Mouse (Mus musculus) midbrain, postnatal 0 days (tissue): ENCODE data around the gene Rho. TPM values are rescaled to one million over a fixed set of nuclear protein-coding genes. Genes with fewer than 3 reads are reported as not detected.

Experiments
- ATAC-seq: fragments of 200-750 bp; cut with Nextera tagmentation; 2 replicates; pipeline ENCODE4 v1.8.0; 2017; ENCODE audit warnings: moderate number of reproducible peaks, mild to moderate bottlenecking, moderate TSS enrichment, moderate library complexity; ENCODE audit not compliant: low FRiP score
- DNase-seq: peaks from one replicate; pipeline ENCODE4 v3.0.0-alpha.2; 2015; ENCODE audit warnings: low spot score
- H3K27ac ChIP-seq: fragments of 300-500 bp; sonication (generic); 2 replicates; pipeline ENCODE4 v1.5.1; 2014; ENCODE audit warnings: low read depth, mild to moderate bottlenecking, low read length, mixed read lengths
- H3K27me3 ChIP-seq: fragments of 300-500 bp; sonication (generic); 2 replicates; pipeline ENCODE4 v1.6.1; 2014; ENCODE audit warnings: low read length, control low read depth, mixed read lengths; ENCODE audit not compliant: insufficient read depth
- H3K36me3 ChIP-seq: fragments of 300-500 bp; sonication (generic); 2 replicates; pipeline ENCODE4 v1.6.1; 2014; ENCODE audit warnings: low read length, control low read depth, mixed read lengths; ENCODE audit not compliant: insufficient read depth
- H3K4me1 ChIP-seq: fragments of 300-500 bp; sonication (generic); 2 replicates; pipeline ENCODE4 v1.6.1; 2014; ENCODE audit warnings: mild to moderate bottlenecking, control low read depth, antibody characterized with exemption, low read length, mixed read lengths; ENCODE audit not compliant: insufficient read depth
- H3K4me2 ChIP-seq: fragments of 300-500 bp; sonication (generic); 2 replicates; pipeline ENCODE4 v1.6.1; 2014; ENCODE audit warnings: low read depth, mild to moderate bottlenecking, low read length, mixed read lengths; ENCODE audit not compliant: poor library complexity, severe bottlenecking
- H3K4me3 ChIP-seq: fragments of 300-500 bp; sonication (generic); 2 replicates; pipeline ENCODE4 v1.5.1; 2014; ENCODE audit warnings: low read depth, mild to moderate bottlenecking, low read length, moderate library complexity
- H3K9ac ChIP-seq: fragments of 300-500 bp; sonication (generic); replicated peaks from 2 replicates; pipeline ENCODE4 v1.6.1; 2014; ENCODE audit warnings: mild to moderate bottlenecking, low read length, moderate library complexity, mixed read lengths; ENCODE audit not compliant: poor library complexity, severe bottlenecking
- H3K9me3 ChIP-seq: fragments of 300-500 bp; sonication (generic); 2 replicates; pipeline ENCODE4 v1.6.1; 2016; ENCODE audit warnings: low read length, control low read depth
- CTCF ChIP-seq: IDR thresholded peaks from 2 replicates; pipeline ENCODE4 v1.5.1; 2016; ENCODE audit warnings: antibody characterized with exemption, mild to moderate bottlenecking
- WGBS: fragments of 180-500 bp; shearing (Covaris S2); extraction: QIAGEN DNeasy Blood & Tissue Kit; methylation state at CpG from one replicate; pipeline ENCODE4 v1.1.7; 2014; 5-methylcytosine and 5-hydroxymethylcytosine counted together
- polyA plus RNA-seq: library from polyadenylated mRNA; unstranded; fragments of >200 nt; fragmentation: Nextera tagmentation; extraction: Ambion mirVana; gene quantifications from 2 replicates; pipeline ENCODE4 v1.2.1, GENCODE M21; 2015
- total RNA-seq: library from RNA; depleted of rRNA; stranded (reverse); fragments of >200 nt; gene quantifications from 2 replicates; pipeline ENCODE4 v1.2.3, GENCODE M21; 2014

The Rho gene
- total and polyA plus RNA-seq, 2 experiments from 2014 or later: 0.11 to 0.12 TPM

DNA sequence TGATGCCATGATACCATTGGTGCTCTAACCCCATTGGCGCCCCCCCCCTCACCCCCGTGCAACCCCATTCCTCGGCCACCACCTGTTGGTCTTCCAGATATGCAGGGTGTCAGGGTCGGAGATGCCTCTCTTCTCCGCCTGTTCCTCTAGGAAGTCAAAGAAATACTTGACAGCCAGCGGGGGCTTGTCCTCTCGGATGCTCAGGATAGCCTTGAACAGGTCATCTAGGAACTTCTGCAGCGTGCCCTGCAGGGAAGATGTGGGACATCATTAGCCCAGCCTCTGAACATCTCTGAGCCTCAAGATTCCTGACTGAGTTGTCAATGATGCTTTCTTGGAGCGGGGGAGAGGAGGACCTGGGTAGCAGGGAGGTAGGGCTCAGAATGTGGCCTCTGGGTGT, 26.9 kb downstream of the Rho start:
- Histone ChIP-seq H3K27me3 (no peaks in the 10 kb centered on the region), H3K27ac (no peak overlapping the region), H3K9ac (no peak overlapping the region), H3K36me3 (no peaks in the 10 kb centered on the region), H3K9me3 (no peaks in the 10 kb centered on the region), H3K4me1 (no peaks in the 10 kb centered on the region; the same call in 1 of the 2 replicates), H3K4me2 (no peak overlapping the region), H3K4me3 (no peak overlapping the region)
- ATAC-seq (no peak), DNase-seq (no peak)
- WGBS: 91% methylated on average over 9 of the region's 9 CpGs
- TF ChIP-seq CTCF: no peak

DNA sequence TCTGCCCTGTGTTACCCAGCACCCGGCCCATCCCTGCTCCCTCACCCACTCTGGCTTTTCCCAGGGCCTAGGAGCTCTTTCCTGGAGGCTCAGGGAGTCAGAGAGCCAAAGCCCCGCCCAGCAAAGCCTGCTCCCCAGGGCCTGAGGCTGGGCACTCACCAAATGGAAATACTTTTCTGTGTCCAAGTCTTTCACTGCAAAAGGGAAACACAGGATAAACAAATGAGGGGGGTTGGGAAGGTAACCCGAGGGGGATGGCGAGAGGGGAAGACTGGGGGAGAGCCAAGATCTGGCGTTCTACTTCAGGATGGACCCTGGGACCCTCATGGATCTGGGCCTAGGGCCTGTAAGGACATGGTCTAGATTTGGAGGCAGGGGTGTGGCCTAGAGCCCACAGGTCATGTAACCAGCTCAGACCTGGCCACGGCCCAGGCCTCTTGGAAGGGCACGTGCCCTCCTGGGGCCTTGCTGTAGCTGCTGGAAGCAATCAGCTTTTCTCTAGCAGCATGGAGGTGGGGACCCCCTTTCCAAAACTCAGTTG, 27.7 kb downstream of the Rho start:
- Histone ChIP-seq H3K4me1 (no peaks in the 10 kb centered on the region; the same call in 1 of the 2 replicates), H3K27me3 (no peaks in the 10 kb centered on the region), H3K4me3 (no peak overlapping the region), H3K27ac (no peak overlapping the region), H3K36me3 (no peaks in the 10 kb centered on the region), H3K4me2 (no peak overlapping the region), H3K9ac (no peak overlapping the region), H3K9me3 (no peaks in the 10 kb centered on the region)
- WGBS: 77% methylated on average over 7 of the region's 7 CpGs
- DNase-seq (no peak), ATAC-seq (no peak)
- no peak for TF ChIP-seq CTCF

DNA sequence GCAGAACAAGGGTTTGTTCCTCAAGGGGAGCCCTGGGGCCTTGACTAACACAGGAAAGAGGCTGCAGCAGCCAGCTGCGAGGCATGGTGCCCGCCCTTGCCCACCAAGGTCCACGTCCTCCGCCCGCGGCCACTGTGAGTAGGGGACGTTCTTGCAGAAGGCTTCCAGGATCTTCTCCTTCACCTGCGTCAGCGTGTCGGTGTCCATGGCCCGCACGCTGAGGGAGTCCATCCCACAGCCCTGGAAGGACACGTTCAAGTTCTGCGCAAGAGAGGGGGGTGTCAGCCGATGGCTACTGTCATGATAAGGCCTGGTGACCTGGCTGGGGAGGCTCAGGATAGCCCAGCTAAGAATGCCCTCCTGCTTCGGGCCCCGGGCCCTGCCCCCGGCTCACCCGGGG, 28.8 kb downstream of the Rho start:
- no peaks in the 10 kb centered on the region; the same call in 1 of the 2 replicates for H3K4me1 ChIP-seq
- no peak for TF ChIP-seq CTCF
- ATAC-seq (no peak), DNase-seq (no peak)
- H3K4me2 ChIP-seq: no peak overlapping the region
- WGBS: 92% methylated on average over 19 of the region's 19 CpGs
- H3K27ac ChIP-seq: no peak overlapping the region
- H3K4me3 ChIP-seq: no peak overlapping the region
- no peak overlapping the region for H3K9ac ChIP-seq
- no peaks in the 10 kb centered on the region for H3K27me3 ChIP-seq
- H3K36me3 ChIP-seq: no peaks in the 10 kb centered on the region
- no peaks in the 10 kb centered on the region for H3K9me3 ChIP-seq

DNA sequence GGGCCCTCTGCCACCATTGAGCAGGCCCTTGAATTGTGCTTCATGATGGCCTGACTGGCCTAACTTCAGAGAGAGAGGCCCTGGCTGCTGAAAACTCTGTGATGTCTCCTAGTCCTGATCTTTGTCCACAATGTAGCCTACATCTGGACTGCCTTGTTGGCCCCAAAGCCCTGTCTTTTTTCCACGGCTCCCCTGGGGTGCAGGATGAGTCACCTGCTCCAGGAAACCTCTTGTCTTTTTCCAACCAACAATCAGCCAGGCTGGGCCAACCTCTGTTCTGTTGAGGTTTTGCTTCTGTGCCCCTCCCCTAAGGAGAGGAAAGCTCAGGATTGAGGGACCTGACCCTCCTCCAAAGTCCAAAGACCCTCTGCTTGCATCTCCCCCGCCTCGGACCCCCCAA, 30.2 kb downstream of the Rho start:
- Histone ChIP-seq H3K9ac (no peak overlapping the region), H3K27me3 (no peaks in the 10 kb centered on the region), H3K27ac (no peak overlapping the region), H3K4me3 (no peak overlapping the region), H3K9me3 (no peaks in the 10 kb centered on the region), H3K4me2 (no peak overlapping the region), H3K36me3 (no peaks in the 10 kb centered on the region), H3K4me1 (no peaks in the 10 kb centered on the region; the same call in 1 of the 2 replicates)
- TF ChIP-seq CTCF: no peak
- DNase-seq (no peak), ATAC-seq (no peak)
- 83% methylated on average over 3 of the region's 3 CpGs for WGBS

DNA sequence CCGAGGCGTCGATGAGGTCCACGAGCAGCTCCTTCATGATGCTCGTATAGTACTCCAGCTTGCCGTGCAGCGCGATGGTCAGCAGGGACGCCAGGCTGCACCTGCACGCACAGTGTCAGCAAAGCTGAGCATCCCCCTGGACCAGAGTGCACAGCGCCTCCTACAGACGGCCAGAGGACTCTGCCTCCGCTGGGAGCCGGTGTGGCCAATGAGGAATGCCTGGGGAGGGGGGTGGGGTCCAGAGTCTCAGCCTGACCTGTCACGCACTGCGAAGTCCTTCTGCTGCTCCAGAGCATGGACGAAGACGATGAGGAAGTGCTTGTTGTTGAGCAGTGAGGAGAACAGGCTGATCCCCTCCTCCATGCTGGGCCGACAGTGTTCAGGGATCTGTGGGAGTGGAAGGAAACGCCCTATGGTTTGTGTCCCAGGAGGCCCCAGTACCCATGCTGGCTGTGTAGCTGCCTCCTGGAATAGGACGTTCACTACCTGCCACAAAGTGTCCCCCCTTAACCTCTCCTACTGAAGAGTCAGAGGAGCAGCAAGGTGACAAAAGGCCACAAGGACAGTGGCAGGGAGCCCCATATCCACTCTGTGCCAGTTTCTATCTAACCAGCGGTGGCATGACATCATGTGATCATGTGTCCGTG, 31.0 kb downstream of the Rho start:
- Histone ChIP-seq H3K27ac (no peak overlapping the region), H3K4me2 (no peak overlapping the region), H3K27me3 (no peaks in the 10 kb centered on the region), H3K4me1 (no peaks in the 10 kb centered on the region; the same call in 1 of the 2 replicates), H3K36me3 (no peaks in the 10 kb centered on the region), H3K9ac (no peak overlapping the region), H3K4me3 (no peak overlapping the region), H3K9me3 (no peaks in the 10 kb centered on the region)
- WGBS: 42% methylated on average over 23 of the region's 23 CpGs
- no peak for DNase-seq
- peak; percentile 54 for TF ChIP-seq CTCF
- no peak for ATAC-seq

DNA sequence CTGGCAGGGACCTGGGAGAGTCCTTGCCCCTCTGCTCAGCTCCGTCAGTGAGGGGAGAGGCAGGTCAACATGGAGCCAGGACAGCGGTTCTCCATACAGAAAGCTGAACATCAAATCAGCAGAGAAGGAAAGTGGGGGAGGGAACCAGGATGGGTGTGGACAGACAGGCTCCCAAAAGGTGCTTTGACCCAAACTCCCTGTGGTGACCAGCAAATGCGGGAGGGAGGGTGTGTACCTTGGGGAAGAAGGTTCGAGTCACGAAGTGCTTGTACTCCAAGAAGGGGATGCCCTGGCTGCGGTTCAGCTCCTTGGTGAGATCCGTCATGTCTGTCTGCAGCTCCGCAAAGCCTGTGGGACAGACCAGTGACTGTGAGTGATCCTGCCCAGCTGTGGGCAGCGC, 32.1 kb downstream of the Rho start:
- Histone ChIP-seq H3K27me3 (no peaks in the 10 kb centered on the region), H3K9ac (no peak overlapping the region), H3K4me1 (no peaks in the 10 kb centered on the region; the same call in 1 of the 2 replicates), H3K27ac (no peak overlapping the region), H3K9me3 (no peaks in the 10 kb centered on the region), H3K4me2 (no peak overlapping the region), H3K4me3 (no peak overlapping the region), H3K36me3 (no peaks in the 10 kb centered on the region)
- ATAC-seq: no peak
- 72% methylated on average over 9 of the region's 9 CpGs for WGBS
- no peak for TF ChIP-seq CTCF
- no peak for DNase-seq
